Mouse (Mus musculus): ENCODE measurements around the gene Prox2.
"Not testable (repeated sequence)": the region's sequence is repeated elsewhere in the genome, so short reads cannot be mapped to it uniquely, and the experiment has no call there.

DNA sequence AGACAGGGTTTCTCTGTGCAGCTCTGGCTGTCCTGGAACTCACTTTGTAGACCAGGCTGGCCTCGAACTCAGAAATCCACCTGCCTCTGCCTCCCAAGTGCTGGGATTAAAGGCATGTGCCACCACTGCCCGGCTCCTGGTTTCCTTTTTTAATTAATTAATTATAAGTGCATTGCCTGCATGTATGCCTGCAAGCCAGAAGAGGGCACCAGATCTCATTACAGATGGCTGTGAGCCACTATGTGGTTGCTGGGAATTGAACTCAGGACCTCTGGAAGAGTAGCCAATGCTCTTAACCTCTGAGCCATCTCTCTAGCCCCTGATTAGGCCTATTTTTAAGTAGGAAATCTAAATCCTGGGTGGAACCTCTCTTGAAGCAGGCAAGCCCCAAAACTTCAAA lies 33.7 kb upstream of the Prox2 start:
- not testable (repeated sequence) for TF ChIP-seq POLR2A (IDR thresholded peaks at IDR 0.05; ENCODE audit: borderline replicate concordance, extremely low read depth, low read depth, low read length); CTCF (IDR thresholded peaks at IDR 0.05; ENCODE audit: insufficient read depth, low read length)

All from lung, adult 2 months (tissue).